Mouse (Mus musculus) c-Kit-positive CD71-positive TER-119-positive erythroid progenitor cells, embryonic 14.5 days (primary cell): Measurements from ENCODE around the gene Mrps18b.

Experiments used
- DNase-seq: peaks from one replicate; pipeline ENCODE4 v3.0.0-alpha.2; 2013; ENCODE audit warnings: low spot score

Gene Mrps18b

GRCm38 (mm10) chr17:35918276-35919059, 2.3 kb upstream of the Mrps18b start:
- DNase-seq, result peak; percentile 57

GRCm38 (mm10) chr17:35917463-35918251, 1.5 kb upstream of the Mrps18b start:
- peak; percentile 68 for DNase-seq

- DNase-seq, result no peak
Observed at GRCm38 (mm10) chr17:35917143-35917462, 914 bp upstream of the Mrps18b start.

GRCm38 (mm10) chr17:35915538-35916296, 472 bp downstream of the Mrps18b start:
- DNase-seq, result peak; percentile 53

GRCm38 (mm10) chr17:35914975-35915374, 1.2 kb downstream of the Mrps18b start:
- DNase-seq, result no peak

- DNase-seq, result peak; percentile 95
Observed at GRCm38 (mm10) chr17:35909919-35910369, 6.2 kb downstream of the Mrps18b start, which contains the start of gene Atat1. Gene Atat1 (minus strand): TSS chr17:35910075.

- DNase-seq, result no peak
Observed at GRCm38 (mm10) chr17:35909186-35909918, 6.8 kb downstream of the Mrps18b start.

GRCm38 (mm10) chr17:35907609-35908008, 8.6 kb downstream of the Mrps18b start:
- DNase-seq, result no peak

- DNase-seq, result no peak
Observed at GRCm38 (mm10) chr17:35905587-35905986, 10.6 kb downstream of the Mrps18b start.

GRCm38 (mm10) chr17:35903992-35904355, 12.2 kb downstream of the Mrps18b start:
- no peak for DNase-seq

- no peak for DNase-seq
Observed at GRCm38 (mm10) chr17:35903343-35903991, 12.7 kb downstream of the Mrps18b start.

GRCm38 (mm10) chr17:35900636-35901035, 15.6 kb downstream of the Mrps18b start:
- no peak for DNase-seq

- DNase-seq, result no peak
Observed at GRCm38 (mm10) chr17:35897644-35898573, 18.3 kb downstream of the Mrps18b start.

- DNase-seq, result peak; percentile 84
Observed at GRCm38 (mm10) chr17:35896781-35897643, 19.2 kb downstream of the Mrps18b start, which contains the start of gene 2310061I04Rik. Gene 2310061I04Rik (minus strand): TSS chr17:35897431.

GRCm38 (mm10) chr17:35887725-35888124, 28.5 kb downstream of the Mrps18b start:
- DNase-seq, result no peak

- no peak for DNase-seq
Observed at GRCm38 (mm10) chr17:35883777-35884176, 32.4 kb downstream of the Mrps18b start.

- DNase-seq, result no peak
Observed at GRCm38 (mm10) chr17:35882924-35883323, 33.3 kb downstream of the Mrps18b start.

- DNase-seq, result peak; percentile 94
Observed at GRCm38 (mm10) chr17:35879245-35880057, 36.7 kb downstream of the Mrps18b start, which contains the start of gene Dhx16. Gene Dhx16 (plus strand): TSS chr17:35879819.
